Mouse (Mus musculus): Measurements from ENCODE around the gene Gm10837. TPM values are rescaled to one million over a fixed set of nuclear protein-coding genes. Genes with fewer than 3 reads are reported as not detected.
"Not testable (repeated sequence)": the region's sequence is repeated elsewhere in the genome, so short reads cannot be mapped to it uniquely, and the experiment has no call there.

Gm10837 gene
- polyA plus RNA-seq, 1 experiment from 2014 or later: 0.54 TPM

DNA sequence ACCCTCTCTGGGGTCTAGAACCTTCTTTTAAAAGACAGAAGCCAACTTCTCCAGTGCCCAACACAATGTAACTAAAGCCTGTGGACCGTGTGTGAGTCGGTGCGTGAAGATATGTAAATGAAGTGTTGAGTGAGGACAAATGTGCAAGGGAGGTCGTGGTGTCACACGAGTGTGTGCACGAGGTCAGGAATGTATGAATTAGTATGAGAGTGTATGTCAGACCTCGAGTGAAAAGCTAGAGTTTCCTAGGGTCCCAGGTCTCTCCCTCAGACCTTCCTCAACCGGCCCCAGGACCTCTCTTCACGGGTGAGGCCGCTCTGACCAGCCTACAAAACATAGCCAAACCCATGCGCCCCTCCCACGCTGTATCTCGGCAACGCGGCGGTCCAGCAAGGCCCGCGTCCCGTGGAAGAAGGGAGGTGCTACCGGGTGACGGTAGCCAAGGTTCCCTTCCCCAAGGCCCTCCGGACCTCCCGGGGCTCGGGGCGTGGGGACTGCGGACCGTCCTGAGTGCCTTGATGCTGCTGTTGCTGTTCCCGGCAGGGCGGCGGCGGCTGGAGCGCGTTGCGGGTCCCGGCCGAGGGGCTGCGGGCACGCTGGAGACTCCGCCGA lies 27.2 kb upstream of the Gm10837 start:
- H3K9me3 ChIP-seq (ENCODE audit: control insufficient read depth, low read length): no peaks in the 10 kb centered on the region
- H3K36me3 ChIP-seq (ENCODE audit: control insufficient read depth, insufficient read depth, low read length): no peaks in the 10 kb centered on the region
- peak overlapping the region; percentile 72 for H3K27ac ChIP-seq (ENCODE audit: low read depth, low read length)
- peak overlapping the region; percentile 67 for H3K9ac ChIP-seq (ENCODE audit: low read length)
- peaks cover 14% of the 10 kb centered on the region for H3K4me1 ChIP-seq (ENCODE audit: control insufficient read depth, insufficient read depth, low read length)
- peaks cover 52% of the 10 kb centered on the region for H3K27me3 ChIP-seq (ENCODE audit: control insufficient read depth, insufficient read depth, low read length)
- ATAC-seq (ENCODE audit: insufficient read depth, low FRiP score, low TSS enrichment) (no peak), DNase-seq (ENCODE audit: low spot score) (peak; percentile 54)
- WGBS: under 1% methylated on average over 40 of the region's 40 CpGs
- H3K4me2 ChIP-seq (ENCODE audit: low read depth): peak overlapping the region; percentile 79
- peak overlapping the region; percentile 53 for H3K4me3 ChIP-seq (ENCODE audit: low read depth, low read length)

DNA sequence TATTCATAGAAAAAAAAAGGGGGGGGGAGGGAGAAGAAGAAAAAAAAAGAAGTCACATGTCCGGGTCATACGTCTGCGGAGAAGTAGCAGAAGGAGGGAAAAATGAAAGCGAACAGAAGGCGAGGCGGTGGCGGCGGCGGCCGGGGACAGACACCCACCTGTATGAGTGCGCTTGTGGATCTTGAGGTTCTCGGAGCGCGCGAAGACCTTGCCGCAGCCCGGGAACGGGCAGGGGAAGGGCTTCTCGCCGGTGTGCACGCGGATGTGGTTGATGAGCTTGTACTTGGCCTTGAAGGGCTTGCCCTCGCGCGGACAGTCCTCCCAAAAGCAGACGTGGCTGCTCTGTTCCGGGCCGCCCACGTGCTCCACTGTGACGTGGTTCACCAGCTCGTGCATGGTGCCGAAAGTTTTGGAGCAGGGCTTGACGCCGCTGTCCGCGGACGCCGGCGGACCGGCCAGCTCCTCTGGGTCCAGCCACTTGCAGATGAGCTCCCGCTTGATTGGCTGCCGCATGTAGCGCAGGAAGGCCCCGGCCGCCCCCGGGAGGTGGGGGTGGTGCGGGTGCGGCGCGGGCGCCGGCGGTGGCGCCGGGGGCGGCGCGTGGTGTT lies 26.5 kb upstream of the Gm10837 start:
- peak; percentile 68 for DNase-seq (ENCODE audit: low spot score)
- Histone ChIP-seq H3K9ac (ENCODE audit: low read length) (peak overlapping the region; percentile 67), H3K27ac (ENCODE audit: low read depth, low read length) (peak overlapping the region; percentile 86), H3K27me3 (ENCODE audit: control insufficient read depth, insufficient read depth, low read length) (peaks cover 58% of the 10 kb centered on the region), H3K4me2 (ENCODE audit: low read depth) (peak overlapping the region; percentile 79), H3K4me1 (ENCODE audit: control insufficient read depth, insufficient read depth, low read length) (peaks cover 18% of the 10 kb centered on the region), H3K4me3 (ENCODE audit: low read depth, low read length) (peak overlapping the region; percentile 53)
- not testable (repeated sequence) for H3K36me3 ChIP-seq (ENCODE audit: control insufficient read depth, insufficient read depth, low read length); H3K9me3 ChIP-seq (ENCODE audit: control insufficient read depth, low read length)
- peak; percentile 21 for ATAC-seq (ENCODE audit: insufficient read depth, low FRiP score, low TSS enrichment)
- WGBS: 0% methylated on average over 48 of the region's 58 CpGs

DNA sequence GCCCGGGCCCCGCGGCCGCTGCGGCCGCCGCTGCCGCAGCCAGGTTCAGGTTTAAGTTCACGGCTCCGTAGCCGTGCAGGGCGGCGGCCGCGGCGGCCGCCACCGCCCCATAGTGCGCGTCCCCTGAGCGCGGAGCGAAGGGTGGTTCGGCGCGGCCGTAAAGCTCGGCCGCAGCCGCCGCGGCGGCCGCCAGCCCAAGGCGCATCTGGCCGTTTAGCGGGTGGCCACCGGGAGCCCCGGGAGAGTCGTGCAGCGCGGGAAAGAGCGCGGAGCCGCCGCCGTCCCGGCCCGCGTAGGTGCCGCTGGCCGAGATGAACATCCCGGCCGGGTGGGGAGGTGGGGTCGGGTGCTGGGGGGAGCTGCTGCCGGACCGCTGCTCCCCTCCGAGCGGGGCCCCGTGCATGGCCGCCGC lies 26.0 kb upstream of the Gm10837 start:
- DNase-seq (ENCODE audit: low spot score): no peak
- Histone ChIP-seq H3K36me3 (ENCODE audit: control insufficient read depth, insufficient read depth, low read length) (no peaks in the 10 kb centered on the region), H3K4me2 (ENCODE audit: low read depth) (peak overlapping the region; percentile 79), H3K27ac (ENCODE audit: low read depth, low read length) (peak overlapping the region; percentile 86), H3K4me1 (ENCODE audit: control insufficient read depth, insufficient read depth, low read length) (peaks cover 19% of the 10 kb centered on the region), H3K4me3 (ENCODE audit: low read depth, low read length) (peak overlapping the region; percentile 53), H3K9ac (ENCODE audit: low read length) (peak overlapping the region; percentile 67), H3K9me3 (ENCODE audit: control insufficient read depth, low read length) (no peaks in the 10 kb centered on the region), H3K27me3 (ENCODE audit: control insufficient read depth, insufficient read depth, low read length) (peaks cover 62% of the 10 kb centered on the region)
- ATAC-seq (ENCODE audit: insufficient read depth, low FRiP score, low TSS enrichment): peak; percentile 11; the same call in 1 of the 2 replicates
- WGBS: under 1% methylated on average over 21 of the region's 62 CpGs

DNA sequence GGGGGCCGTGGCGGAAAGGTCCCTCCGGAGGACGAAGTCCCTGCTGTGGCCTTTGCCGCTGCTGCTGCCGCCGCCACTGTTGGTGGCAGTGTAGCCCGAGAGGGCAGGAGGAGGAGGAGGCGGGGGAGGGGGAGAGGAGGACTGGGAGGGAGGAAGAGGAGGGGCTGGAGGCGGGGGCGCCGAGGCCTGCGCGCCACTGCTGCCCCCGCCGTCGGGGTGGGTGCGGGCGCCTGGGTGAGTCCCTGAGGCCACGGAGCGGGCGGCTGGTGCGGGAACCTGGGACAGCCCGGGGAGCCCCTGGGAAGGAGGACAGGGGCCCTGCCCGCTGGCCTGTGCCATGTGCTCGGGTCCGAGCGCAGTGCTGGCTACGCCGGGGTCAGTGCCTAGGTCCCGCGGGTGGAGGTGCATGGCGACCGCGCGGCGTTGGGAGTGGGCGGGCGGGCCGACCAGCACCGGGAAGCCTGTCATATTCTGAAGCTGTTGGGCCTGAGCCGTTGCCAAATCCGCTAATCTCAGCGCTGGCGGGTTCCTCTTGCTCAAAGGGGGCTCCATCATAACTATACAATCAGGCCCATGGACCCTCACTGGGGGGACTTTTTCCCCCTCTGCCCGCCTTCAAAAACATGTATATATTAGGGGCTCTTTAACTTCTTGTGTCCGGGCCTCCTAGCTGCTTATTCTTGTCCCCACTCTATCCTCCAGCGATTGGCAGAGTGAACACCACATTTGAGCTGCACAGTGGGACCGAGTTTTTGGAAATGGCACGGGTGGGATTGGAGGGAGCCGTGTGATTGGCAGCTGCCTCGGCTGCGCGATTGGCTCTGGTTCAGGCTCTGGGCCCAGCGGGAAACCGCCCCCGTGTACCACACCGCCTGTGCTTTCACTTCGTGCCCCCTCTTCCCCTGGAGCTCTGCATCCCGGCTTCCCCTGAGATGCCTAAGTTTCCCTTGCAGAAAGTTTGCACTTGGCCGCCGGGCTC lies 25.3 kb upstream of the Gm10837 start, which contains the start of gene Zic5:
Gene Zic5, minus strand, starts transcription at position 915 of the 979 bp plus-strand sequence.
- Histone ChIP-seq H3K9me3 (ENCODE audit: control insufficient read depth, low read length) (no peaks in the 10 kb centered on the region), H3K4me1 (ENCODE audit: control insufficient read depth, insufficient read depth, low read length) (peaks cover 20% of the 10 kb centered on the region), H3K4me2 (ENCODE audit: low read depth) (peak within 1 kb of the TSS; percentile 79), H3K4me3 (ENCODE audit: low read depth, low read length) (peak within 1 kb of the TSS; percentile 53), H3K27me3 (ENCODE audit: control insufficient read depth, insufficient read depth, low read length) (peaks cover 68% of the 10 kb centered on the region), H3K27ac (ENCODE audit: low read depth, low read length) (peak within 1 kb of the TSS; percentile 86), H3K36me3 (ENCODE audit: control insufficient read depth, insufficient read depth, low read length) (no peaks in the 10 kb centered on the region), H3K9ac (ENCODE audit: low read length) (peak within 1 kb of the TSS; percentile 67)
- ATAC-seq (ENCODE audit: insufficient read depth, low FRiP score, low TSS enrichment): peak; percentile 78
- under 1% methylated on average over 41 of the region's 62 CpGs for WGBS
- DNase-seq (ENCODE audit: low spot score): peak; percentile 85

DNA sequence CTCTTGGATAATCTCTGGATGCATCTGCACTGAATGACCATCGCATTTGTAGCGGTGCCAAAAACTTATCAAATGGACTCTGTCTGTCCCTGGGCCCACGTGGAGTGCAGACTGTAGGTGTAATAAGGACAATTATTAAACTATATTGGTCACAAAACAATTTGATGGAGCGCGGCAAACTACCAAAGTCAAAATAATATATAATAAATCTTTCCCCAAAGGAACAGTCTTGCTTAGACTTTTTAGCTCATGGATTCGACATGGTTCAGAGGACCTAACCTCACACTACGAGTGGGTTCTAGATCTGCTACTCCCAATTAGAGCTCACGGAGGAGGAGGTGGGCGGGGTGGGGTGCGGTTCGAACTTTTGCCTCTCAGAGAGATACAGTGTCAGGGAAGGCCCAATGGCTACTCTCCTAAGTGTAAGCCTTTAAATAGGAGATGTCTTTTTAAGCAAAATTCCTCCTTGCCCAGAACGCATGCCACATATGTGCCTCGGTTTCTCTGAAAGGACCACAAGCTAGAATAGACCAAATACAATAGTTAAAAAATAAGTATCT lies 24.4 kb upstream of the Gm10837 start:
- H3K27me3 ChIP-seq (ENCODE audit: control insufficient read depth, insufficient read depth, low read length): peaks cover 71% of the 10 kb centered on the region
- no peaks in the 10 kb centered on the region for H3K36me3 ChIP-seq (ENCODE audit: control insufficient read depth, insufficient read depth, low read length)
- no peak overlapping the region for H3K9ac ChIP-seq (ENCODE audit: low read length)
- DNase-seq (ENCODE audit: low spot score) (peak; percentile 15), ATAC-seq (ENCODE audit: insufficient read depth, low FRiP score, low TSS enrichment) (no peak)
- no peaks in the 10 kb centered on the region for H3K9me3 ChIP-seq (ENCODE audit: control insufficient read depth, low read length)
- peak overlapping the region; percentile 79 for H3K4me2 ChIP-seq (ENCODE audit: low read depth)
- no peak overlapping the region for H3K27ac ChIP-seq (ENCODE audit: low read depth, low read length)
- 20% methylated on average over 13 of the region's 13 CpGs for WGBS
- peaks cover 20% of the 10 kb centered on the region for H3K4me1 ChIP-seq (ENCODE audit: control insufficient read depth, insufficient read depth, low read length)
- H3K4me3 ChIP-seq (ENCODE audit: low read depth, low read length): peak overlapping the region; percentile 53

DNA sequence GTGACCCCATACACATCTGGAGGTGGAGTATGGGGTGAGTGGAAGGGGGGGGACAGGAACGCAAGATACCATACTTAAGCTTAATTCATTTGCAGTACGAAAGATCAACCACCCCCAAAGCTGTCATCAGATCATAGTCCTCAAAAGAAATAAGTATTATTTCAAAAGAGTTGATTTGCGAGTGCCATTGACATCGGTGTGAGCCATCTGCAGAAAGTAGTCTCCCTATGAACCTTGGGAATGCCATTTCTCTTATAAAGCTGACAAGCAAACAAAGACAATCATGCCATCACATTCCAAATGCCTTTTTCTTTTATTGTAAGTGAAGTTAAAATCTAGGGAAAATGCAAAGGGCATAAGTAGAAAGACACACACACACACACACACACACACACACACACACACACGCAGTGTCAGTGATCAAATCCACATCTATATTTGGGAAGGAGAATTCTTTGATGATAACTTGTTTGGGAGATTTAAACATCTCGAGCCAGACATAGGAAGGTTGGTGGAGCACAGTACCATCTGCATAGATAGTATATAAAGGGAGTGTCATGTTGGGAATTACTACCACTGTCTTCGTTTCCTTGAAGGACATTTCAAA lies 23.5 kb upstream of the Gm10837 start:
- 30% methylated on average over 7 of the region's 7 CpGs for WGBS

DNA sequence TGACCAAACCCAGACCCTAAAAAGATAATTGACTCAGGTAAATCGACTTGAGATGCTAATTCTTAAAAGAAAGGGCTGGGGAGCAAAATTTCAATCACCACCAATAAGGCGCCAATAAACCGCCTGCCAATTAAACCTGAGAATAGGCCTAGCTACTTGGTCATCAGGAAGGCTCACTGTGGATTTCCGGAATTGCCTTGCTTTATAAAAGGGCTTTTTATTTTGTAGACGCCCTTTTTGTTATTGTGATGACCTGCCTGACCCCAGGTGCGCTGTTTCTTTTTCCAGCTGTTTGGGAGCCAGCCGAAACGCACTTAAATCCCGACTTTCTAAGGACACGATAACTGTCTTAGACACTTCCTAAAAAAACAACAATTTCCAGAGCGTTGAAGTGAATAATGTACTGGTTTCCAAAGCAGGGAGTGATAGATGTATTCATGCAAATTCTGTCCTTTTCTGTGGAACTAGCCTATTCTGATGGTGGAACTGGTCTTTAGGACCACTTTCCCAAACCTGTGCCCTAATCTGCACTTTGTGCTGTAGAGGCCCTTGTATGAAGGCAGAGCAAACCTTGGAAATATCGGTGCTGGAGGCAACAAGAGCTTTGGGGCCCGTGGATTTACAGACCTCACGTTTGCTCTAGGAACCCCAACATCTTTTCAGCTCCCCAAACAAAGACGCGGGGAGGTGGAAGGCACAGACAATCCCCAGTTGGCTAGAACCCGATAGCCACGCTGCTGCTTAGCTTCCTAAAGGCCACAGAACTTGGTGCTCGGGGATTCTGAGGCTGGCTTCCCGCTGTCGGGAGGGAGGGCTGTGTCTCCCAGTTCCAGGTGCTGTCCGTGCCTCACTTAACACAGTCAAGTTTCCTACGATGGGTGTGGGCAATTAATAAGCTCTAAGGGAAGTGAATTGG lies 22.2 kb upstream of the Gm10837 start:
- ATAC-seq (ENCODE audit: insufficient read depth, low FRiP score, low TSS enrichment) (no peak), DNase-seq (ENCODE audit: low spot score) (peak; percentile 64)
- H3K27ac ChIP-seq (ENCODE audit: low read depth, low read length): no peak overlapping the region
- H3K4me3 ChIP-seq (ENCODE audit: low read depth, low read length): peak overlapping the region; percentile 15; the same call in 1 of the 2 replicates
- peaks cover 11% of the 10 kb centered on the region for H3K4me1 ChIP-seq (ENCODE audit: control insufficient read depth, insufficient read depth, low read length)
- H3K36me3 ChIP-seq (ENCODE audit: control insufficient read depth, insufficient read depth, low read length): no peaks in the 10 kb centered on the region
- peaks cover 66% of the 10 kb centered on the region for H3K27me3 ChIP-seq (ENCODE audit: control insufficient read depth, insufficient read depth, low read length)
- no peak overlapping the region for H3K9ac ChIP-seq (ENCODE audit: low read length)
- H3K9me3 ChIP-seq (ENCODE audit: control insufficient read depth, low read length): no peaks in the 10 kb centered on the region
- WGBS: 8% methylated on average over 23 of the region's 23 CpGs
- peak overlapping the region; percentile 33 for H3K4me2 ChIP-seq (ENCODE audit: low read depth)

More for the DNA sequence above, 23.5 kb upstream of the Gm10837 start:
- Histone ChIP-seq H3K9ac (ENCODE audit: low read length) (no peak overlapping the region), H3K4me2 (ENCODE audit: low read depth) (no peak overlapping the region), H3K4me3 (ENCODE audit: low read depth, low read length) (no peak overlapping the region), H3K27ac (ENCODE audit: low read depth, low read length) (no peak overlapping the region), H3K27me3 (ENCODE audit: control insufficient read depth, insufficient read depth, low read length) (peaks cover 76% of the 10 kb centered on the region), H3K9me3 (ENCODE audit: control insufficient read depth, low read length) (no peaks in the 10 kb centered on the region), H3K4me1 (ENCODE audit: control insufficient read depth, insufficient read depth, low read length) (peaks cover 20% of the 10 kb centered on the region), H3K36me3 (ENCODE audit: control insufficient read depth, insufficient read depth, low read length) (no peaks in the 10 kb centered on the region)
- ATAC-seq (ENCODE audit: insufficient read depth, low FRiP score, low TSS enrichment) (no peak), DNase-seq (ENCODE audit: low spot score) (peak; percentile 21)

All from neural tube, embryonic 11.5 days (tissue).